Mouse (Mus musculus) skeletal muscle tissue, adult 2 months (tissue): ENCODE measurements around the gene Bhlhe40.

Experiments used
- DNase-seq: peaks from one replicate; pipeline ENCODE4 v3.0.0-alpha.2; 2012; ENCODE audit warnings: low read depth, low spot score

Gene Bhlhe40

DNA sequence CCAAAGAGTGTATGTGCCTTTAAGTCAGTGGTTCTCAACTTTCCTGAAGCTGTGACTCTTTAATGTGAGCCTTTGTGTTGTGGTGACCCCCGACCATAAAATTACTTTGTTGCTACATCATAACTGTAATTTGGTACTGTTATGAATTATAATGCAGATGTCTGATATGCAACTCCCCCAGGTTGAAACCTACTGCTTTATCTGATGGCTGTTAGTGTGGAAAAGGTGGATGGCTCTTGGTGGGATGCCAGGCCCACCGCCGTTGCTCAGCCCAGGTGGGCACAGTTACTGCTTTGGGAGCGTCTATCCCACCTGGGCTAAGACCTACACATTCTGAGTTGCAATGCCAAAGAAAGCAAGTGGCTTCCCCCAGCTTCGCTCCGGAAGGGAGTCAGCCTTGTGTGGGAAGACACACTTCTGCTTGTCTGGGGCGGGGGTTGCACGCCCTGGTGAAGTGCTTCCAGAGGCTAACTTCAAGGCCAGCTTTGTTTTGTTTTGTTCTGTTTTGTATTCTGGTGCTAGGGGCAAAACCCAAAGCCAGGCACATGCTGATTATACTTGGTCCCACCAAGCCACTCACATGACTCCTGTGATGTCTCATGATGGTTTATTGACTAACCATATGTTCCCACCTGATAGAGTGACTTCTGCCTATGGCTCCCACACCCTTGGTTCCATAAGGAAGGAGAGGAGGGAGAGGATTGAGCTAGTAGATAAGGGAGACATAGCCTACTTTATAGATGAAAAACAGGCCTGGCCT, 34.7 kb downstream of the Bhlhe40 start:
- no peak for DNase-seq

DNA sequence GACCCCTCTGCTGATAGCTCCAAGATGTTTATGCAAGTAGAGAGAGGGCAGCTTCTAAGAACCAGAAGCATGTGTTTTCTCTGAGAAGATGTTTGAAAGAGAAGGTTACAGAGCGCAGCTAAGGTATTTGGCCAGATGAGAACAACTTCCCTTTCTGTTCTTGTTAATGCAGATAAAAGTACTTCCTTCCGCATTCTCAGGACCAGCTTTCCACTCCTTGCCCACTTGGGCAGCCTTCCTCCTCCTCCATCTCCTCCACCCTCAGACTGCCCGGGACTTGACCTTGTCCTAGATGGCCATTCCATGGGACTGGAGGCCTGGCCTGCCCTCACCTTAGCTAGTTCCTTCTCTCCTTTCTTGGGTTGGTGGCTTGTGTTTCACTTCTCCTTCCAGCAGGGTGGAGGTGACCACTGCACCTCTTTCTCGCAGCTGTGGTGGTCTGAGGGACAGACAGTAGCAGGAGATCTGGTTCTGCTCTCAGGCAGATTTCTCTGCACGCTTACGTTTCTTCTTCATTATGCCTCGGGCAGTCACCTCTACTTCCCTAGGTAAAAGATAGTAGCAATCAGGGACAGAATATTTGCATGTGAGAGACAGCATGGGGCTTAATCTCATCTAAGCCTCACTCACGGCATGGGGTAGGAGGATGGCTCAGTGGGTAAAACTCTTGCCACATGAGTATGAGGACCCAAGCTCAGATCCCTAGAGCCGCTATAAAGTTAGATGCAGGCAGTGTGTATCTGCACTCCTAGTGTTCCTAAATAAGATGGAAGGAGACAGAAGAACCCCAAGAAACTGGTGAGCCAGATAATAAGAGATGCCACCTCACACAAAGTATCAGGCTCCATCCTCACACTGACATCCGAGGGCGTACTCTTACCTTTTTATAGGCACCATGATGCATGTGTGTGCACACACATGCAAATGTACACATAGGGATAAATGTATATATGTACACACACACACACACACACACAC, 35.7 kb downstream of the Bhlhe40 start:
- DNase-seq: no peak

DNA sequence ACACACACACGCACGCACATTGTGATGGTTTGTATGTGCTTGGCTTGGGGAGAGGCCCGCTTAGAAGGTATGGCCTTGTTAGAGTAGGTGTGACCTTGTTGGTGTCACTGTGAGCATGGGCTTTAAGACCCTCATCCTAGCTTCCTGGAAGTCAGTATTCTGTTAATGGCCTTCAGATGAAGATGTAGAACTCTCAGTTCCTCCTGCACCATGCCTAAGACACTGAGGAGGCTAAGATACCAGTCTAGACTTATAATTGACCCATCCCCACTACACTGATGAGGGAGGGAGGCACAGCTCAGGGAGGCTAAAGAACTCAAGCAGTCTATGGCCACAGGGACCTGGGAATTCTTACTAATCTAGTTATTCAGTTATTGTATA, 36.4 kb downstream of the Bhlhe40 start:
- no peak for DNase-seq

DNA sequence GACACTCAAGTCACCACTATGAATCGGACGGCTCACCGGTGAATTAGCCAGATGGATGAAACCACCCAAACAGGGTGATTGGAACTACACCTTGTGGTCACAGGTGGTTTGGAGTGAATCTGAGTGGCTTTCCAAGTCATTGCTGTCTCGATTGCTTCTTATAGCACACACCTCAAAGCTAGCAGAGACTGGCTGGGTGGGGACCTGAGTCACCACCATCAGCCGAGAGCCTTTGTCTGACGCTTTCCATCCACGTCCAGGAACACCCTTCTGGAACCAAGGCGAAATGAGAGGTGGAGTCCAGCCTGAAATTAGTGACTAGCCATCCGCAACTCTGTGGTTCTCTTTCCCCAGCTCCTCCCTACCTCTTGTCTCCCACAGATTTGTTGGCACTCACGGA, 36.9 kb downstream of the Bhlhe40 start:
- DNase-seq: no peak

DNA sequence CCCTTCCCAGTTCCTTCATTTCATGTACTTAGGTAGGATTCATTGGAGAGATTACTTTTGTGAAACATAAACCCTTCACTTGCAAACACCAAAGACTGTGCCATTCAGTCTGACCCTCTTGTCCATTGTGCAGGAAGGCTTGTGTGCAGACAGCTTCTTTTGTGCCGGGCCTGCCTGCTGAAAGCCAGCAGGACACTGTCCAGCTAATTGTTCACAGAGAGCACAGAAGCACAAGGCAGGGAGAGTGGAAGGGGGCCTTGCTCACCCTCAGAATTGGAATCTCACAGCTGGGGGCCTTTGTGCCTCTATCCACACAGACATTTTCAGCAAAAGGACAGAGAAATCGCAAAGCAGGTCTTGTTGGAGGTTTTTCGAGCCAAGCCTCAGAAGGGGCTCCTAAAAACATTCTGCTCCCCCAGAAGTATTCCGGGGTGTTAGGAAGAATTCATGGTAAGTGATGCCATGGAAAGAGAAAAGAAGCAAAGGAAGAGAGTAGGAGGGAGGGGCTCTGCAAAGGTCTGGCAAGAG, 38.0 kb downstream of the Bhlhe40 start:
- DNase-seq: no peak

DNA sequence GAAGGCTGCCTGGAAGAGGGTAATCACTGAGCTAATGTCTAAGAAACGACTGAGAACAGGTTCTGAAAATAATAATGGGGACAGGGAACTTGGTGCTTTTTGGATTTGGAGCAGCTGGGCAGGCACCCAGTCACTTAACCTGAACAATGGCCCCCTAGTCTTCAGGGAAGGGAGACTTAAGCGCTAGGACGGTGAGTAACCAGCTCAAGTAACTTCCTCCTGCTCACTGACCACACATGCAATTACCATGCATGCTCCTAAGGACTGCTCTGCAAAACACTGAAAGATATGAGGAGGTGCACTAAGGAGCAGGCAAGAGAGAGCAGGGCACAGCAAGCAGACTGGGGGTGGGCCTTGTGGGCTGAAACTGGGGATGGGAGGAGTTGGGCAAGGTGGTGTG, 39.2 kb downstream of the Bhlhe40 start:
- DNase-seq: no peak

DNA sequence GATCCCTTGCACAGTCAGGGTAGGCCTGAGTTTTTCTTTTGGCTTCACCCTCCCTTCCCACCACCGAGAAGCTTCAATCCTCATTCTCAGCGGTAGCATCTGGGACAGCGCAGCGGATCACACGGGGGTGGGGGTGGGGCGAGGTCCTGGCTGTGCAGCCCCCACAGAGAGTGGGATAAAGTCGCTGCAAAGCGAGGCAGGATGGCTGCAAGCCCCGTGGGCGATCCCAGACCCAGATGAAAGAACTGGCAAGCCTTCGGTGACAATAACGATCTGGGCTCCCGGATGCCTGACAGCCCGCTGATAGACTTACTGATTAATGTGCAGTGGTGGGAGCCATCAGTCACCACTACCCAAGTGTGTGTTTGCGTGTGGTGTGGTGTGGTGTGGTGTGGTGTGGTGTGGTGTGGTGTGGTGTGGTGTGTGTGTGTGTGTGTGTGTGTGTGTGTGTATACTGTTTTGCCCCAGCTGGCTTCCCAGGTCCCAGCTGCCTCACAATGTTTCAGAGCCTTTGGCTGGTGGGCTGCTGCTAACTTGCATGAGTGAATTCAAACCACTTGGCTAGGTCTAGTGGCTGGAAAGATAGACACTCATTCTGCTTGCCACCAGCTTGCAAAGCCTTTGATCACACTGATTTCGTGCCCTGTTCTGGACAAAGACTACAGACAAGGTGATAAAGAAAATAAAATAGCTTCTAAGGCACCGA, 40.4 kb downstream of the Bhlhe40 start:
- DNase-seq: no peak

DNA sequence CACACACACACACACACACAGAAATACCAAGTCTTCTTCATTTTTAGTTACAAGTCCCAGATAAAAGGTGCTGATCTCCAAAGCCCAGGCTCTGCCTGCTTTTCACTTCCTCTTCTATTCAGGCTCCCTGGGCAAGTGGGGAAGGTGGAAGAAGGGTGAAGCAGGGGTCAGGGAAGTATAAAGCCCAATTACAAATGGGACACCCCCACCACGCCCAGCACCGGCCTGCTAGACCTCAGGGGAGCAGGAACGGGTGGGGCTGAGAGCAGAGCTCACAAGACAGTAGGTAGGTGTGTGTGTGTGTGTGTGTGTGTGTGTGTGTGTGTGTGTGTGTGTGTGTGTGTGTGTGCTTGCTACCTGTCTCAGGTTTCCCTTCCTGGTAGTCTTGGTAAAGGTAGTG, 42.2 kb downstream of the Bhlhe40 start:
- no peak for DNase-seq

DNA sequence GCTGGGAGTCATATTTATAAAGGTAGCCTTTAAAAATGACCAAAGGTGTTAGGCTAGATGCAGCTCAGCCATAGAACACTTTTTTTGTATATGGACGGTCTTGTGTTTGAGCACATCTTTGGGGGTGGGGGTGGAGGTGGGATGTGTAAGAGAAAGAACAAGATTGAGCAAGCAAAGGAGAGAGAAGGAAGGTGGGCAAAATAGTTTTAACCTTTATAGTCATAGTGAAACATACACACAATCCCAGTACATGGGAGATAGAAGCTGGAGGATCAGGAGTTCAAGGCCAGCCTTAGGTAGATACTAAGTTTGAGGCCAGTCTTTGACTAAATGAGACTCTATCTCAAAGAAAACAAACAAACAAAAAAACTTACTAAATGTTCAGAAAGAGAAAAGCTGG, 42.7 kb downstream of the Bhlhe40 start:
- DNase-seq: no peak

DNA sequence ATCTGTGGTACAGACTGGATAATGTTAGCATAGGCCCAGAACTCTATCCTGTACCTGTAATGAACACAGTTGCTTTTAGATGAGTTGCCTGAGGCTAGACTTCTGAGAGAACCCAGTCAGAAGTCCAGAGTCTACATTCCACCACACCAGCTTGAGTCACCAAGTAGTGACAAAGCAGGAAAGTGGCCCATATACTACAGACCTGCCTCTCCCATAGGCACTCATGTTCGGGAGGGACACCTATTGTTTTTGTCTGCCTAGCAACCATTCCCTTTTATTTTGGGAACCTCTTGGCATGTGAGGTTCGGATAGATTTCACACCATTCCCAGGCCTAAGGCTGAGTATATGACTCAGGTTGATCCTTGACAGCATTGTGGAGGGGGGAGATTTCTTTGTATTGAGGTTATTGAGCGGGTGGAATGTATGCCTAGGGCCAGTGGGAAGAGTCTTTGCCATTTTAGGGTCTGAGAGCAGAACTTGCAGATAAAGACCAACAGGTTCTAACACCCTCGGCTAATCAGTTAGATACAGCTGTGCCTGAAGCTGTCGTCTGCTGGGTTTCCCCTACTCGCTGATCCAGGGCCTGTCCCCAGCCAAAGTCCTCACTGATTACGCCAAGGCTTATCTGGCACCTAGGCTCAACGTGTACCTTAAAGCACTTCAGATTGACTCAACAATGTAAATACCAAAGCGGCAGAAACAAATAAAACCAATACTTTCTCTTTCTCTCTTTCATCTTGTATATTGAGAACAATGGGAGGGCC, 44.1 kb downstream of the Bhlhe40 start:
- DNase-seq: no peak

DNA sequence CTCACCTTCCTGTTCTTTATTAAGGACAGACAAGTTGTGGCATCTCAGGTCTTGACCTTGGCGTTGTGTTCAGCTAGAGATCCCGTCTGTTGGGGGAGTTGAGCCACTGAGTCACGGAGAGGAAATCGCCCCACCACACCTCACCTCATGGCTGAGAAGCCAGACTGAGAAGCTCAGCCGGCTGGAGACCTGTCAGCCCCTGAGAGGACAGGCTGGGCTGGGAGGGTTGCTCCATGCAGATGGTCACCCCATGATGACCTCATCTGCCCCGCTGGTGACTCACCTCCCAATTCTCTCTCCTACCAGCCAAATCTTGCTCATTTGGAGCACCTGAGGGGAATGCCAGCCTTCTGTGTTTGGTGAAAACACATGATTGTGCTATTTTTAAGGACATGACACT, 45.5 kb downstream of the Bhlhe40 start:
- no peak for DNase-seq

DNA sequence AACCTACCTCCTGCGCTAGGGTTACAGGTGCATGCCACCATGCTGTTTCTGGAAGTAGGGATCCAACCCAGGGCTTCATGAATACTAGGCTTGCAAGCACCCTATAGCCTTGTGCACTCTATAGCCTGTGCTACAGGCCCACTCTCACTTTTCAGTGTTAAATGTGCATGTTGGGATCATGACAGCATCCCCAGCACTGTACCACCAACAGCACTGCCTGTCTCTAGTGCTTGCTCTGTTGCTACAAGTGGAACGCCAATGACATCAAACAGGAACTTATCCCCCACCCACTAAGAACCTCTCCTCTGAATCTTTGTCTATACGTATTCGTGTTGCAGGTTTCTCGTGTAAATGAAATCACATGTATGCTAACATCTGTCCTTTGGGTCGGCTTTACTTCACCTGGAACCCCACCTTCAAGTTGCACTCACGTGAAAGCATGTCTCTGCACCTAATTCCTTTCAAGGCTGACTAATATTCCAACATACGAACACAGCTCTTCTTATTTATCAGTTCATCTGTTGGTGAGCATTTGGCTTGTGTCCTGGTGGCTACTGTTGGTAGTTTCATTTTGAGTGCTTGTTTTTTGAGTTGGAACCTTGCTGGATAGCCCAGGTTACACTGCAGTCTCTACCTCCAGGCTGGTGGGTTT, 46.7 kb downstream of the Bhlhe40 start:
- DNase-seq: no peak

DNA sequence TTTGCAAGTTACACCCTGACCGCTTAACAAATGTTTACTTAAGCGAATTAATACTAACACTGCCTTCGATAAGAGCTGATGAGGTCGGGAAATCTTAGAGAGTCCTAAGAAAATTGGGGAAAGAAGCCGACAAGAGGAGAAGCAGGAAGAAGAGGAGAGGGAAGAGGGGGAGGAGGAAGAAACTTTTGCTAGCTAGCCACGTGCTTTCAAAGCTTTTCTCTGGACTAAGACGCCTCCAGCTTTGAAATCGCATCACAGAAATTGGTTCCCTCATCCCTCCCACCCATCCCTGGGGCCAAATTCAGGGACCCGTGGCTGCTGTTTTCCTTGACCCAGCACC, 48.7 kb downstream of the Bhlhe40 start:
- no peak for DNase-seq

DNA sequence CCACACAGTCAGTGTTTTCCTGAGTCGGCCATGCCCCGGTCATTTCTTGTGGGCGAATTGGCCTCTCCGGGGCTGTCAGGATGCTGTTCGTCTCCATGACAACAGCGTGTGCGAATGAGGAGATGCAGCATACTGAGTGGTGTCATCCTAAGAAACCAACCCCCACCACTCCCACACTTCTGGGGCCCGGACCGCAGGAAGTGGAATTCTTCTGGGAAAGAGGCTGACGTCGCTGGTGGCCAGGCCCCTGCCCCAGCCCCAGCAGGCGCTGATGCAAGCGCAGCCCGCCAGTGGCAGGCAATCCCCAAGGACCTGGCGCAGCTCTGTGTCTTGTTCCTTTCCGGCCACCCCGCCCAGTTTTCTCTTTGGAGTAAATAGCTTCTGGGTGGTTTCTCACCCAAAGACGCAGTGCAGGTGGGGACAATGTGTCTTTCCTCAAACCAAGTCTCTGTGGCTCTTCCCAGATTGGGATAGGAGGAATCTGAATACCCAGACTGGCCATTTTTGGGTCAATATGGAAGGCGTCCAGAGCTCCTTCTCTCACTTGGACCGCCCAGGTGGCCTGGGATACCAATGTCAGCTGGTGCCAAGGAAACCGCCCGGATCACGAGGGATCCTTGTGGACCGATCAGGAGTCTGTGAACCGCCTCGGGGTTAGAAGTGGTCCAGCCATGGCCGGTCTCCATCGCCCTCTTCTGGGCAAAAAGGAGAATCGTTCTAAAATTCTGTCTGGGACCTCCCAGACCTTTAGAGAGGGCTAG, 49.2 kb downstream of the Bhlhe40 start:
- DNase-seq: peak; percentile 93

DNA sequence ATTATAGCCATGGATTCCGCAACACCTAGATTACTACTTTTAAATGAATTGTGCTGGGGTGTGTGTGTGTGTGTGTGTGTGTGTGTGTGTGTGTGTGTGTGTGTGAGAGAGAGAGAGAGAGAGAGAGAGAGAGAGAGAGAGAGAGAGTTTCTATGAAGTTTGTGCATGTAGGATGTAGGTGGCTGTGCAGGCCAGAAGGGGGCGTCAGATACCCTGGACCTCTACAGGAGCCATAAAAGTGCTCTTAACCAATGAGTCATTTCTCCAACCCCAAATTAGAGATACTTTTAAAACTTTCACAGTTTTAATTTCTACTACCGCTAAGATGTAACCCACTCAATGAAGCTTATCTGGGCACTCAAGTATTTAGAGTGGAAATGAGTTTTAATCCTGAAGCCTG, 50.2 kb downstream of the Bhlhe40 start:
- DNase-seq: no peak

DNA sequence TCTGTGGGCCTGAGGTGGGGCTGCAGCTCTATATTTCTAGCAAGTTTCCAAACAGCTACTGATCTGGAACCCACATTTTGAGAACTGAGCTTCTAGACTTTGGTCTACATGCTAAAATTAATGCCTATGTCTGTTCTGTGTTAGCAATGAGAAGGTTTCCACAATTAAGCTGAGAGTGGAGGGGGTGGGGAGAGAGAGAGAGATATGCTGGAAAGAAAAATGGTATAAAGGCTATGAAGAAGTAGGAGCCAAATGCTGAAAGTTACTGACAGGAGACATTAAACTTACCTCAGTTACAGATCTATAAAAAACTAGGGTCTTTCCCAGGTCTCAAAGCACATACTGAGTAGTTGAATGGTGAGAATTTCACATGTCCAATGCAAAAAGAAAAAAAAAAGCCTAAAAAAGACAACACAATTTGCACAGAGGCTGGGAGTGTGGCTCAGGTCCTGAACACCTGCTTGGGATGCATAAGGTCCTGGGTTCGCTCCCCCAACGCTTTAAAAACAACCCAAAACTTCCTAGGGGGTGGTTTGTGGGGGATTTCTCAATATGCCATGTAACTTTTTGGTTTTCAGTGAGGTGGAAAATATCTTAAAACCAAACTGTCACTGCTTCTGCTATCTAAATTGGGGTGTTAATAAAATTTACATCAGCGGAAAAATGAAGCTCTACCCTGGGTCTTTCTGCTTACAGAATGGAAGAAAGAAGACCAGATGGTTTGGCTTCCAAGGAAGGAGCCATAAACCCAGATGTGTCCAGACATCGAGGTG, 50.9 kb downstream of the Bhlhe40 start:
- DNase-seq: no peak

DNA sequence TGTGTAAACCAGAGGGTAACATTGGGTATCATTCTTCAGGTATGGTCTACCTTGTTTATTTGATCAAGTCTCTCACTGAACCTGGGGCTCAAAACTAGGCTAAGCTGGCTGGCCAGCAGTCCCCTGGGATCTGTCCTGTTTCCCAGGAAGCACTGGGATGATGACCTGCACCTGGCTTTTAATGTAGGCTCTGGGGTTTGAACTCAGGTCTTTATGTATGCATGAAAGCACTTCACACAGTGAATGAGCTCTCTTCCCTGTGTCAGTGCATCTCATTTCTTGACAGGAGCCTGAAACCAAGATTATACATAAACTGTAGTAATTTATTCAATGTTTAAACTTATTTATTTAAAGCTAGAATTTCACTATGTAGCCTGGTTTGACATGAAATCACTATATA, 51.7 kb downstream of the Bhlhe40 start:
- DNase-seq: no peak

DNA sequence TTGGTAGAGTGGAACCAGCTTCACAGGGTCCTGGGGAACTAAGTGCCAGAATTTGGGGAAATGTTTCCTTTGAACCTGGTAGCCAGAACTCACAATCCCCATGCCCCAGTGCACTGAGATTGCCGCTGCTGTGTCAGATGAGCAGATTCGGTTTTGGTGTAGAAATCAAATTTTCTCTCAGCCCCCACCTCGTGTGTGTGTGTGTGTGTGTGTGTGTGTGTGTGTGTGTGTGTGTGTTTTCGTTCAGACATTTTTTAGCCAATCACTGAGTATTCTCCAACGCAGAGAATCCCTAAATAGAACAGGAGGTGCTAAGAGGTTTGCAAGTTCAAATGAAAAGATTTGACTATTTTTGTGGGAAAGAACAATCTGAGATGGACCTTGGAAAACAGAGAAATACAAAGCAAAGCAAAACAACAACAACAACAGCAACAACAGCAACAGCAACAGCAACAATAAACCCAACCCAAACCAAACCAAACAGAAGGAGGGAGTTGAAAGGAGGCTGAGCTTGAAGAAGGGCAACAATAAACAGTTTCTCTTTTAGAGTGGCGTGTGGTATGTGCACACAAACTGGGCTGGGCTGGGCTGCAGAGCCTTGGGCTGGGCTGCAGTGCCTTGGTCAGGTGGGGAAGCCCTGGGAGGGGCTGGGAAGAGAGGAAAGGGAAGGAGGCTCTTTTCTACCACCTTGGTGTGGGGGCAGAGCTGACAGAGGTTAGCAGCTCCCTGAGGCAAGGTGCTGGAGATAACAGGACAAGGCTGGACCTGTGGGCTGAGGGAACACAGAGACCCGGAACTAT, 52.9 kb downstream of the Bhlhe40 start:
- no peak for DNase-seq
